Mouse (Mus musculus) left cerebral cortex, adult 2 months (tissue): Measurements from ENCODE around the gene Hdgfl2. TPM values are rescaled to one million over a fixed set of nuclear protein-coding genes. Genes with fewer than 3 reads are reported as not detected.
"Not testable (repeated sequence)": the region's sequence is repeated elsewhere in the genome, so short reads cannot be mapped to it uniquely, and the experiment has no call there.

ENCODE experiments used
- DNase-seq, 2 experiments: peaks; one replicate each; pipeline ENCODE4 v3.0.0; 2021 to 2022; ENCODE audit warnings: low spot score in 2 of 2, mixed read lengths in 1 of 2; ENCODE audit errors: extremely low spot score in 1 of 2
- H3K27ac ChIP-seq: fragments of 200-600 bp; 2 replicates; pipeline ENCODE4 v1.8.1; 2022
- H3K4me3 ChIP-seq: fragments of 200-600 bp; 2 replicates; pipeline ENCODE4 v1.8.1; 2022
- CTCF ChIP-seq: fragments of 200-600 bp; IDR thresholded peaks from 2 replicates; pipeline ENCODE4 v1.8.1; 2022; ENCODE audit warnings: antibody characterized with exemption, mild to moderate bottlenecking, moderate library complexity
- intact Hi-C: fragments of 180-260 bp; cut with DNase I; formaldehyde crosslinking; loops from one replicate; pipeline ENCODE4 v1.15.1; 2025
- total RNA-seq, 2 experiments: library from RNA; stranded (reverse); gene quantifications; 2 replicates each; pipeline ENCODE4 v1.2.3; 2021

Gene Hdgfl2
- total RNA-seq, 2 experiments from 2014 or later, result 102 to 109 TPM

DNA sequence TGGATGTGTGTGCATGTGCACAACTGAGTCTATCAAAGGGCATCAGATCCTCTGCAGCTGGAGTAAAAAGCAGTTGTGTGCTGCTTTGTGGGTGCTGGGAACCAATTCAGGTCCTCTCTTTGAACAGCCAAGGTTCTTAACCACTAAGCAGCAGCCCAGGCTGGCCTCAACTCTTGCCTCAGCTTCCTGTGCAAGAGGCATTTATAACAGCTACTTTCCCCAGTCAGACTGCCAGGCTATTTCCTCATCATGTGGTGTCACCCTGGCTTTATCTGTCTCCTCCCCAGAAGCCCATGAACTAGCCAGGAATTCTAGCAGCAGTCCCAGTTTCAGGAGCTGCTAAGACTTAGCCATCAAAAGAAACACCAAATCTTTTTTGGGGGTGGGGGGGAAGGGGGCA is 13.0 kb upstream of the Hdgfl2 start:
- intact Hi-C loops, result no loop called here
- no peak for DNase-seq
- TF ChIP-seq CTCF, result no peak
- Histone ChIP-seq H3K27ac (no peak overlapping the region), H3K4me3 (no peak overlapping the region)

DNA sequence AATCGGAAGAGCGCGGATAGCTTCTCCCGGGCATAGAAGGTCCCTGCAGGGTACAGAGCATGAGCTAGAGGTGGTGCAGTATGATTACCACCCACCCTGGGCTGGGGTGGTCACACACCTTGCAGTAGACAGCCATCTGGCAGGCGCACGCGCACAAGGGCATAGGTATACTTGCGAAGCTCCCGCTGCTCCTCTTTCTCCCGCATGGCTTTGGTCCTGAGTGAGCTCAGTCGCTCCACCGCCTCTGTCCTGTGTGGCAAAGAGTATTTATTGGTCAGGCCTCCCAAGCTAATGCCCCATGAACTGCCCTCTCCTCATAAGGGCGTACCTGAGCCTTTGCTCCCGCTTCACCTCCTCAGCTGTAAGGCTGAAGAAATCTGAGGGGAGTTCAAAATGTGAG is 10.4 kb upstream of the Hdgfl2 start:
- intact Hi-C loops, result no loop called here
- no peak overlapping the region for H3K4me3 ChIP-seq
- no peak for DNase-seq
- H3K27ac ChIP-seq, result no peak overlapping the region
- no peak for TF ChIP-seq CTCF

DNA sequence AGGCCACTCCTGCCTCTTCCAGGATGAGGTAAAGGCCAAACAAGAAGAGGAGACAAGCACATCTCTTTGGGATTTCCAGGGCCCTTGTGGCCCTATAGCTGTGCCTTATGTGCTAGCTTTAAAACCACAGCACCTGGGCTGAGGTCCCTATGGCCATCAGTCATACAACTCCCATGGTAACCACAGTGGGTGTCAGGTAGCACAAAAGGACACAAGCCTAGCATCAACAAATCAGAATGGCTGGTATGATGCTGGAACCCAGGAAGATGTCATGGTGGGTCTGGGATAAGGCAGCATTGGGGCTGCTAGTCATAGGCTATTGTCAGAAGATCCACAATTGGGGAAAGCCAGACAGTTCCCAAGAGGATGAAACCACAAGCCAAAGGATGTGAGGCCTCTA is 8.3 kb upstream of the Hdgfl2 start:
- no peak for TF ChIP-seq CTCF
- Histone ChIP-seq H3K27ac (no peak overlapping the region), H3K4me3 (no peak overlapping the region)
- no peak for DNase-seq
- intact Hi-C loops, result no loop called here

DNA sequence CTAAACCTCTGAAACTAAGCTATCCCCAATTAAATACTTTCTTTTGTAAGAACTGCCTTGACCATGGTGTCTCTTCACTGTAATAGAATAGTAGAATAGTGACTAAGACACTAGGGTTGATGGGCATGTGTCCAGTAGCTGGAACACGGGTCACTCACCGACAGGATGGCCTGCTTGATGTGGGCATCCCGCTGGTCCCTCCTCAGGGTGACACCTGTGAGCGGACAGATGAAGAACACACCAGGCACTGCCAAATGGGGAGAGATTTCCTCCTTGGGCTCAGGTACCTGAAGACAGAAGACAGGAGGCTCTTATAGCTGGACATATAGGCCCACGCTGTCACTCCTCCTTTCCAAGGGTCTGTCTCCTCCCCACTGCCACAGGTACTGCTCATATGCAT is 7.2 kb upstream of the Hdgfl2 start:
- Histone ChIP-seq H3K4me3 (no peak overlapping the region), H3K27ac (no peak overlapping the region)
- DNase-seq, result no peak
- TF ChIP-seq CTCF, result no peak
- intact Hi-C loops, result no loop called here

DNA sequence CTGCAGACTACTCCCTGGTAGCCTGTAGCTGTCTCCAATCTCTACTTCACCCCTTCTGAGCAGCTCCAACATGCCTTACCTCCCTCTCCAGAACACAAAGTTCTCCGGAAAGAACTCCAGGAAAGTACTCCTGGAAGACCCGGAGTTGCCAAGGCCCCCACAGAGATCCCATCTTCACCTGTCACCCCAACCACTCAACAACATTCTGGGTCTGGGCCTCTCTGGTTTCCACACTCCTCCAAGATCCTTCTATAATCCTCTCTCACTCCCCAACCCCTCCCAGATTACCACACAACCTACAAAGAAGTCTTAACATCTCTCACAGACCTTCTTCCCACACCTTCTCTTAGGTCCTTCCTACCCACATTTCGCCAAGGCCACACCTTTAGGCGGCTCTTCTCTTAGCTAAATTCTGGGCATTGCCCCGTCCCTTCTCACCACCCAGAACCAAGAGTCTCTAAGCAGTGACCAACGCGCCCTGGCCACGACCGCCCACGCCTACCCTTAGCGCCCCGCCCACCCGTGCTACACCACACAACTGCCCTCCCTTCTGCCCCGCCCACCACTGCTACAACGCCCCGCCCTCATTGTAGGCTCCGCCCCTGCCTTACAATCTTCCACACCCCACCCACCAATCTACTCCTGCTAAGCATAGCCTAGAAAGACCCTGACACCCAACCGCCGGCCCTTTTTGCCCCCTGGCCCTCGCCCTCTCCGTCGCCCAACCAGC is 5.2 kb upstream of the Hdgfl2 start:
- DNase-seq, result peak; percentile 61 to 68
- intact Hi-C loops, result loop anchor here (2.0 kb wide), 2 partner anchors 37 to 117 kb away; partner anchors contain the start of gene Sh3gl1

DNA sequence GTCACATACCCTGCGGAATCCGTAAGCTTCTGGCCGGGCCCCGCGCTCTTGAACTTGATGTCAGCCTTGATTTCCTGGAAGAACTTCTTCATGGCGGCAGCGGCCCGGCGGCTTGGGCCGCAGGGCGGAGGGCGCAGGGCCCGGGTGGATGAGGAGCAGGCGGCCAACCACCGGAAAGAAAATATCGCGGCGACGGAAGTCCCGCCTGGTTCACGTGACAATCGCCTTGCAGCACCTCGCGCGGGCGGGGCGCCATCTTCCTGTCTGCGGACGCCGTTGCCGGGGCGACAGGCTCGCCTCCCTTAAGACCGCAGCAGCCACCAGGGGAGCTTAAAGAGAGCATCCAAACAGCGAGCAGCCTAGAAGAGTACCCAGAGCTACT is 4.6 kb upstream of the Hdgfl2 start, which contains the start of gene Ubxn6:
TSS of gene Ubxn6 (minus strand) at position 202 of the 382 bp plus-strand sequence.
- peak; percentile 97 to 98 for DNase-seq
- peak within 1 kb of the TSS; percentile 71 for H3K4me3 ChIP-seq
- peak within 1 kb of the TSS; percentile 92 for H3K27ac ChIP-seq
- TF ChIP-seq CTCF, result peak; percentile 58
- intact Hi-C loops, result loop anchor here (2.0 kb wide), 2 partner anchors 38 to 118 kb away; partner anchors contain the start of gene Sh3gl1

More for the DNA sequence above, 5.2 kb upstream of the Hdgfl2 start:
- peak overlapping the region; percentile 71 for H3K4me3 ChIP-seq
- peak overlapping the region; percentile 92 for H3K27ac ChIP-seq
- TF ChIP-seq CTCF, result no peak

DNA sequence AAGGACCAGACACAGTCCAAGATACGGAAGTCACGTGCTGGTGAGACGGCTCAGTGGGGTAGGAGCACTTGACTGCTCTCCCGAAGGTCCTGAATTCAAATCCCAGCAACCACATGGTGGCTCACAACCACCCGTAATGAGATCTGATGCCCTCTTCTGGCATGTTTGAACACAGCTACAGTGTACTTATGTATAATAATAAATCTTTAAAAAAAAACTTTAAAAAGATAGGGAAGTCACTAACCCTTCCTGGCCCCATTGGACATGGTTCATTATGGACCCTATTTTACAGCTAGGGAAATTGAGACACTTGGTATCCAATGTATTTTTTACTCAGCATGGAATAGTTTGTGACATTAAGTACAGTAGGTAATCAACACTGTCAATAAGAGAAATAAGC is 1.9 kb upstream of the Hdgfl2 start:
- intact Hi-C loops, result no loop called here
- H3K4me3 ChIP-seq, result no peak overlapping the region
- no peak for DNase-seq
- no peak; the same call in 1 of the 2 replicates for TF ChIP-seq CTCF
- no peak overlapping the region for H3K27ac ChIP-seq

DNA sequence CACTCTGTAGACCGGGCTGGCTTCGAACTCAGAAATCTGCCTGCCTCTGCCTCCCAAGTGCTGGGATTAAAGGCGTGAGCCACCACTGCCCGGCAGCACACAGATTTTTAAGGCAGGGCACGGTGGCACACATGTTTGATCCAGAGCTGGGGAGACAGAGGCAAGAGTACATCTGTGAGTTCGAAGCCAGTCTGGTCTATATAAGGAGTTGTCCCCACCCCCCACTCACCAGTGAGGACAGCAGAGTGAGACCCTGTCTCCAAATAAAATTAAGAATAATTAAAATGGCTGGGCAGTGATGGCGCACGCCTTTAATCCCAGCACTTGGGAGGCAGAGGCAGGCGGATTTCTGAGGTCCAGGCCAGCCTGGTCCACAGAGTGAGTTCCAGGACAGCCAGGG is 1.1 kb upstream of the Hdgfl2 start:
- Histone ChIP-seq H3K27ac (peak overlapping the region; percentile 72), H3K4me3 (peak overlapping the region; percentile 86)
- intact Hi-C loops, DNase-seq: not testable (repeated sequence)

DNA sequence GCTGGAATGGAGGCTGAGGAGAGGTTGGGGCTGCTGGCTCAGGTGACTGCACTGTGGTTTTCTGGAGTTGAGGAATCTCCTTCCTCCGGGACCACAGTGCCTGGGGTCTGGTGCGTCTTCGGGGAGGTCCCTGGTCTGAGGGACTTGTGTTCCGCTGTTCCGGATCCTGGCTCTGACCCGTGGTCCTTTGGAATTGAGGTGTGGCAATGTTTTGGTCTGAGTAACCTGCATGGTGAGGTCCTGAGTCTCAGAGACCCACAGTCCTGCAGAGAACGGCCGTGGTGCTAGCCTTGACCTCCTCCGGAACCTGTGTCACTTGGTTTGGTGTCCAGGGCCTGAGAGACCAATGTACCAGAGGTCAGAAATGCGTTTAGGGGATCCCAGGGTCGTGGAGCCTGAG is 487 bp downstream of the Hdgfl2 start:
- TF ChIP-seq CTCF, result no peak
- DNase-seq, result no peak
- peak overlapping the region; percentile 86 for H3K4me3 ChIP-seq
- intact Hi-C loops, result no loop called here
- H3K27ac ChIP-seq, result peak overlapping the region; percentile 48

DNA sequence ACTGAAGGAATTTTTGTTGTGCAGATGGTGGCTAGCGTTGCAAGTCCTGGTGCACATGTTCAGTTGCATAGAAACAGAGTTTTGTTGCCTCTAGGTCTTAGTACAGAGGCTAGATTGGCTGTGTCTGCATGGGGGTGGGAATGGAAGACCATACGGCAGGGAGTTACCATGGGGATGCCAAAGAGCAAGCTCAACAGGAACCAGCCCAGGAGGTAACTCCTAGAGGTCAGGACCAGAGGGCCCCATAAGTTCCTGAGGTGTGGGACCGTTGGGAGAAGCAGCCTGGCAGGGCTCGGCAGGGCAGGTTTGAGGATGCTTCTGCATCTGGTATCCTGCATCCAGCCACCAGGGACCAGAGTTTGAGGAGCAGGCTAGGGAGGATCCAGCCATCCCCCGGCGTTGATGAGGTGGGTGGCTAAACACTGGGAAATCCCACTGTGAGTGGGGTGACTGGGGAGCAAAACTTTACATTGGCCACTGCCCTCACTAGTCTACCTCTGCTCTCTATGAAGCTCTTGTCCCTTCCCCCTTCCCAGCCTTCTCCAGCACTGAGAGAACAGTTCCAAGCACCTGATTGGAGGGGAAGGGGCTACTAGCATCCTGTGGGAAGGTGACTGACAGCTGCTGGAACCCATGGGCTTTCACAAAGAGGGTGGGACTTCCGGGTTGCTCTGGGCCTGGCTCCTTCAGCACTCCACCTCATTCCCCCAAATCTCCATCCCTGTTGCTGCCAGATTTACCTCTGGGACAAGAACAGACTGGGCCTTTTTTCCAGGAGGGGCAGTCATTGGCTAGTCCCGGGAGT is 1.5 kb downstream of the Hdgfl2 start:
- H3K27ac ChIP-seq, result peak overlapping the region; percentile 53; the same call in 1 of the 2 replicates
- H3K4me3 ChIP-seq, result peak overlapping the region; percentile 86
- TF ChIP-seq CTCF, result no peak; the same call in 1 of the 2 replicates
- intact Hi-C loops, result no loop called here
- DNase-seq, result peak; percentile 31 to 56

DNA sequence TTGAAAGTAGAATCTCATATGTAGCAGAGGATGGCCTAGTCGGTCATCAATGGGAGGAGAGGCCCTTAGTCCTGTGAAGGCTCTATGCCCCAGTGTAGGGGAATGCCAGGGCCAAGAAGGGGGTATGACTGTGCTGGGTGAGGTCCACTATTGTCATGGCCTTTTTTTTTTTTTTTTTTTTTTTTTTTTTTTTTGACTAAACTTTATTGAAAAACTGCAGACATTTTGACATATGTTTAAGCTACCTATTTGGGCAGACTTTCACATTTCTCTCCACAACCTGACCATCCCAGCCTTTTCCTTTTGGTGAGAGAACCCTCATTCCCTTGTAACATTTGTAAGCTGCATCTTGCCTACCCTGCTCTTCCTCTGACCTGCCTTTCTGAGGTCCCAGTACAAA is 12.9 kb downstream of the Hdgfl2 start:
- TF ChIP-seq CTCF, result no peak
- Histone ChIP-seq H3K4me3 (no peak overlapping the region), H3K27ac (no peak overlapping the region)
- intact Hi-C loops, result no loop called here
- no peak for DNase-seq

DNA sequence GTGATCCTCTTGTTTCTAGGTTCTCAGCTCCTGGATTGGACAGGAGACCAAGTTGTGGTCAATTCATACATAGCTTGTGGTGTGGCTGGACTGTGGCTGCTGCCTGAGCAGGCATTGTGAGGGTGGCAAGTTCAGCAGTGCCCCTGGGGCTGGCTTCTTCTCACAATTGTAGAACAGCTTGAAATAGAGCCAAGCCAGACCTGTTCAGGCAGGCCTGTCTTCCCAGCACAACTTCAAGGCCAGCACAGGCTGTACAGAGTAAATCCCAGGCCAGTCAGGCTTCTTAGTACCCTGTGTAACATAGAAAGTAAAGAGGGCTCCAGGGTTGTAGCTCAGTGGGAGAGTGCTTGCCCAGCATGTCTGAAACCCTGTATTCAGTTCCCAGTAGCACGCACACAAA is 13.4 kb downstream of the Hdgfl2 start:
- DNase-seq, result no peak
- TF ChIP-seq CTCF, result no peak
- H3K4me3 ChIP-seq, result no peak overlapping the region
- intact Hi-C loops, result no loop called here
- H3K27ac ChIP-seq, result no peak overlapping the region
